Mouse (Mus musculus) layer of hippocampus, postnatal 10 days (tissue): ENCODE data around the gene Agps. TPM values are rescaled to one million over a fixed set of nuclear protein-coding genes. Genes with fewer than 3 reads are reported as not detected.
A peak's percentile ranks its signal among the peaks of the same experiment; 100 is the strongest.

Source experiments
- DNase-seq, 2 experiments: peaks; one replicate each; pipeline ENCODE4 v3.0.0; 2021; ENCODE audit warnings: low spot score in 2 of 2
- total RNA-seq, 2 experiments: library from RNA; stranded (reverse); gene quantifications; 2 replicates each; pipeline ENCODE4 v1.2.3; 2021

Agps gene
- total RNA-seq, 2 experiments from 2014 or later = 58.4 to 58.7 TPM

DNA sequence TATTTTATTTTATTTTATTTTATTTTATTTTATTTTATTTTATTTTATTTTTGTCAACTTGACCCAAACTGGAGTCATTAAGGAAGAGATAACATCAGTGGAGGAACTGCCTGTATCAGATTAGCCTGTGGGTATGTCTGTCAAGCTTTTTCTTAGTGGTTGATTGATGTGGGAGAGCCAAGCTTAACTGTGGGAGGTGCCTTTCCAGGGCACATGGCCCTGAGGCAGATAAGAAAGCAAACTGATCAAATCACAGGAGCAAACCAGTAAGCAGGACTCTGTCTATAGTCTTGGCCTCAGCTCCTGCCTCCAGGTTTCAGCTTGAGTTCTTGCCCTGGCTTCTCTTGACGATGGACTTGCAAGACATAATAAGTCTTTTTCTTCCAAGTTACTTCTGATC is 6.4 kb upstream of the Agps start:
- no peak for DNase-seq

DNA sequence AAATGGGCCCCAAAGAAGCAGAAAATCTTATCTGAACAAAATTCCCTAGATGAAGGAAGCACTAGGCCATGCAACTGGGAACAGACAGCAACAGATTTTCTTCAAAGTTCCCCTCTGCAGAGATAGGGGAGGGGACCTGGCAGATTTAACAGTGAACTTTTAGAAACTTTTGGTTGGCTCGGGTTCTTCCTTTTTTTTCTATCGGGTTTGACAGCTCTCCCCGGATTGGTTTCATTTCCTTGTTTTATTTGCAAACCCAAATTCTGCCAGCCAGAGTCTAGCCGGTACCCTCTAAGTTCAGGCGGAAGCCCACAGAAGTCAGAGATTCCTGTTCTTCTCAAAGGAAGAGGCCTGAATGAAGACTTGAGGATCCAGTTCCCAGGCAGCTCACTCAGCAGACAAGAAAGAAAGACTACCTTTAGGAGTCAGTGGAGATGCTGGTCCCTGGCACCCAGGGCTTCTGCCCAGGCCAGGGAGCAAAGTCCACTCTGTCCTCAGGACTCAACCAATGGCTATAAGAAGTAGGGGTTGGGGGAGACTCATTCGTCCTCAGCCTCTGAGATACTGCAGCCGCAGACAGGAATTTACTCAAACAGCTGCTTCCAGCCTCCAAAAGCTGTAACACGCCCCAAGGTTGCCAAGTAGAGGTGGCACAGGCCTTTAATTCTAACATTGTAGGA is 2.9 kb upstream of the Agps start:
- DNase-seq = no peak

DNA sequence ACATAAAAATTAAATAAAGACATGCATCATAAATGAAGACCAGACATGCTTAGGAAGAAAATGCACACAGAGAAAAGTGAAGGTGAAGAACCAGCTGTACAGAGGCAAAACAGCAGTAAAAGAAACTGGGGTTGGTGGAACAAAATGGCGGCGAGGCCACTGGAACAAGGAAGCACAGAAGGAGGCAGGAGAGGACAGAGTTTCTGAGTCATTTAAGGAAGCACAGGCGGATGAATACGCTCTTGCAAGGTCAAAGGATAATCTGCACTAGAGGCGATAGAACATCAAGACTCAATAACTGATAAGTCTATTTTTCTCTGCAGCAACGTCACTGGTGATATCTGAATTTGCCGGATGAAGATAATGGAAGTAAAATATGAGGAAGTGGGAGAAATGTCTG is 1.7 kb upstream of the Agps start:
- no peak for DNase-seq

DNA sequence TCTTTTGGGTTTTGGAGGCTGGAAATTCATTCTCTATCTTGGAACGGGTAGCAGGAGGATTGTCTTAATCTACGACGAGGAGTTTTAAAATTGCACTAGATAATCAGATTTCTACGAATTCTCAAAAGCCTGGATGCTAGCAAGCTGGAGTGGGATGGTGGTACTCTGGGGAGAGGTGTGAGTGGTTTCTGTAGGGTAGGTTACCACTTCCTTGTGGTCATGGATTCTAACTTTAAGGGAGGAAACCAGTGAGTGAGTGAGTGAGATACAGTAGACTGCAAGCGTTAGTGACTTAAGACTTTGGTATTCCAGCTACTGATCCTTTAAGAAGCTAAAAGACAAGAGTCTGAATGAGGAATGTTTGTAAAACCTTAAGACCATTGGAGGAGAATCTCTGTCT is 804 bp downstream of the Agps start:
- no peak for DNase-seq

DNA sequence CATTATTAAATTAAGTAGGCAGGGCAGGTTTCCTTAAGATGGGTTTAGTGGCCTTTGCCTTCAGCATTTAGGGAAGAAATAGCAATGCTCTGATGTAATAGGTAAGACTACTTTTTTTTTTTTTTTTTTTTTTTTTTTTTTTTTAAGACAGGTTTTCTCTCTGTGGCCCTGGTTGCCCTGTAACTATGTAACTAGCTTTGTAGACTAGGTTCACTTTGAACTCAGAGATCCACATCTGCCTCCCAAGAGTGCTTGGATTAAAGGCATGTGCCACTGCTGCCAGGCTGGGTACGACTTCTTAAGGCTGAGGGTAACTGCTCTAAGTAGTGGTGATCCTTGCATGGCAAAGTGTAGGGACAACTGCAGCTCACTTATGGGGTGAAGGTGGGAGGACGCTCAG is 2.5 kb downstream of the Agps start:
- no peak for DNase-seq

DNA sequence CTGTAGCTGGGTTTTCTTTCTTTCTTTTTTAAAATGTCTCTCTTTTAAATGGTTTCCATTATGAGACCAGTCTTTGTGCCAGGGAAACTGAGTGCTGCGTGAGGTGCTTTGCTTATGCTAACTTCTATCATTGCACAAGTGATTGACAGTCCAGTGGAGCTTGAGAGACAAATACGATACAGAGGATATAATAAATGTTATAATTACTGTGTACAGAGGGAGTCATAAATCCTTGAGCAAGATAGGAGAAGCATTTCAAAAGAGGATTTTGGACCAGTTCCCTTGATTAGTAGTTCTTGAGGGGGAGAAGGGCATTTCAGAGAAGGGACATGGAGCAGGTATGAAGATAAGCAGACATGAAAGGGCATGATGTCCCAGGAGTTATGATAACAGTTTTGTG is 10.3 kb downstream of the Agps start:
- DNase-seq = no peak

DNA sequence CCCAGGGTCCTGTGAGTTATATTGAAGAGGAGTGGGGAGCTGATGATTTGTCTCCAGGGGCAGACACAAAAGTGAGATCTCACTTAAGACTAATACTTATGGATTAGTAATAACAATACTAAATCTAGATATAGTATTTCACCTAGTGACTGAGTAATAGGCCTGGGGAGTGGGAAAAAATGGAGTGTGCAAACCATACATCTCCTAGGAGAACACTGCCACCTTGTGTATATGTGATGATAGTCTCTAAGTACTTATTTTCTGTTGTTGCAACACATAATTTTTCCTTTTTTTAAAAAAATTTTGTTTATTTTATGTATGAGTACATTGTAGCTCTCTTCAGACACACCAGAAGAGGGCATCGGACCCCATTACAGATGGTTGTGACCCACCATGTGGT is 15.7 kb downstream of the Agps start:
- no peak for DNase-seq

DNA sequence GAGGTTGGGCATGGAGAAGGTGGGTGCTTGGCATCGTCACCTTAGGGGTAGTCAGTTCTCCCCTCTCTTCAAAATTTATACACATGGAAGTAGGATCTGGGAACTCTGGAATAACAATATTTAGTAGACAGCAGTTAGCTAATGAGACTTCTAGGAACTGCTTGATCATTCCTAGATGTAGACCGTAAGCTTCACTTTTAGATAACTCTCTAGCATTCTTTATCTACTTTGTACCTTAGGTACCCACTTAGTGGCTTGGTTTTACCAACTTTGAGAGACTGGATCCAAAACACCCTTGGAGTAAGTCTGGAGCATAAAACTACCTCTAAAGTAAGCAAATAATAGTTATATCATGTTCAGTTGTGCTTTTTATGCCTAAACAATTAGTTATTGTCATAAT is 20.5 kb downstream of the Agps start:
- no peak for DNase-seq

DNA sequence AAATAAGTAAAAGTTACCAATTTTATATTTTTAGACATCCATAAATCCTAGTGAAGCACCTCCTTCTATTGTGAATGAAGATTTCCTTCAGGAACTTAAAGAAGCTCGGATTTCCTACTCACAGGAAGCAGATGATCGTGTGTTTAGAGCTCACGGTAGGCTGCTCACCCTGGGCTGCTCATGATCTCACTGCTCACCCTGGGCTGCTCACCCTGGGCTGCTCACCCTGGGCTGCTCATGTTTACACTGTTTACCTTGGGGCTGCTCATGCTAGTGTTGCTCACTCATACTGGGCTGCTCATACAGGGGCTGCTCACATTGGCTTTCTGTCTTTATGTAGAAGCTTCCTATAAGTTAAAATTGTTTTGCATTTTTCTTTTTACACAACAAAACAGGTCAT is 22.2 kb downstream of the Agps start:
- DNase-seq = no peak

DNA sequence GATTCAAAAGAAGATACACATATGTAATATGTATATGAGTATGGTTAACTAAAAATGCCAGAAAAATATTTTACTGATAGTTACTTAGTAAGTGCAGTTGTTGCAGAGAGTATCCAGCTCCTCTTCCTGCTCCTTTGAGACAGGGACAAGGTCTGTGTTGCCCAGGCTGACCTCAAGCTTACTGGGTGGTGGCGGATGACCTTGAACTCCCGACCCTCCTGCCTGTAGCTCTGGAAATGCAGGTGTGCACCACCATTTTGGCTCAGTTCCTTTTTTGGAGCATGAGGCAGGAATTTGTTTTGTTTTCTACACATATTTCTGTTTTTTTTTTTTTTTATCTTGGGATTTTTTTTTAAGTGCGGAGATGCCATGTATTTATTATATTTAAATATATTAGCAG is 29.1 kb downstream of the Agps start:
- DNase-seq = no peak

DNA sequence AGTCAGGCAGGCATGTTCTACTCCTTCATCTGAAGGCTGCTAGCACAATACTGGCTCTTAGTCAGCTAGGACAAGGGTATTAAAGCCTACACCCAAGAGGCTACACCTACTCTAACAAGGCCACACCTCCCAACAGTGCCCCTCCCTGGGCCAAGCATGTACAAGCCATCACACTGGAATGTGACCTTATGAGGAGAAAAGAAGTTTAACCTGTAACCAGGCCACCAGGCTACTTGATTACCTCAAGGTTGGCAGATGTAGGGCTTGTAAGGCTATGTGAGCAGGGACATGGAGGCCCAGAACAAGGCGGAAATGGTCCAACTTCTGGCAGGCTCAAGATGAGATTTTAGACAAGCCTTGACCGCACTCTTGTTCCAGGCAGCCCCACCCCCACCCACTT is 37.6 kb downstream of the Agps start:
- no peak for DNase-seq

DNA sequence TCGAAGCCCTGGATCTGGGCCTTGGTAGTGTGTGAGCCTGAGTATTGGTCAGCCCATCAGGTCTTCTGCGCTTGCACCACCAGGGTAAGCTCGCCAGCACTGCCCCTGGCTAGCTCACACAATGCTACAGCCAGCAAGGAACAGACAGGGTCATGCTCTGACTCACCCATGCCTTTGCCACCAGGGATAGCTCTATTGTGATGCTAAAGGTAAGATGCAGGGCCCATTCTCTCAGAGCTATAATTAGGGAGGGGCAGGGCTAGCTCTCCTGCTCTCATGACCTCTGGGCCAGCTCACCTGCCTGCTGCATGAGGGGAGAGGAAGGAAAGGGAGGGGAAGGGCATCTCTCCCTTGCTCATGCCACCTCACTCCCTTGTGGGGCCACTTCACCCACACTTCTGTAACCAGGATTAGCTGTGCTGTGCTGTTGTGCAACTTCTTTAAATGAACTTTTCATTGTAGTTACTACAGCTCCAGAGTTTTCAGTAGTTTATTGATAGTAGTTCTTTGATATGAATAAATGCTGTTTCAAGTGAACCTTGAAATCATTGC is 42.1 kb downstream of the Agps start:
- no peak for DNase-seq

DNA sequence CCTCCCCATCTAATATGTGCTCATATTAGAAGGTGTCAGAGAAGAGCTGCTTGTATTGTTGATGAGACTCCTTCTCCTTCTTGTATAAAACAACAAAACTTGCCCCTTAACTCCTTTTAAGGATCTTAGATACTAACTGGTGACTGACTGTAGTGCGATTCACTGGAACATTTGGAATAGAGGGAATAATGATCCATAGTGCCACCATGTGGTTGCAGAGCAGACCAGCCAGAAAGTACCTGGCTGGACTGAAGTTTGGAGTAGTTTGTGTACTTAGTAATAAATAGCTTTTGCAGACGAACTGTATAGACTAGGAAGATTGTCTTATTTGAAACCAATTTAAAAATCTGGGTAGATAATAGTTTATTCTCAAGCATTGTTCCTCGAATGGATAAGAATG is 47.8 kb downstream of the Agps start:
- no peak for DNase-seq

DNA sequence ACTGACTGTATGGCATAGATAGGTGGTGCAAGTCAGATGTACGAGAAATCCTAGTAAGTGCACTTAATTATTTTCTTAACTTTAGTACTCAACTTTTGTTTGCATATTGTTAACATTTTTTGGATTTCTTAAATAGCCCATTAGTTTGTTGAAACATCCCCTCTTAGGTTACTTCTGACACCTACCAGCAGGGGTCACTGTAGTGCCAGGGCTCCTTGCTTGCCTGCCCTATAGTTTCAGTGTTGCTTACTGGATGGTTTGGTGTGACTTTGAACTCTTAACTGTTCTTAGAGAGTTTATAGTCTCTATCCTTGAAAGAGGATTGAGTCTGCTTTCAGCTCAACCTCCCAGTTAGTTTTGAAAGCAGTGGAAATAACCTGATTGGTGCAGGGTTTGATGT is 51.6 kb downstream of the Agps start:
- peak; percentile 59 to 72 for DNase-seq

DNA sequence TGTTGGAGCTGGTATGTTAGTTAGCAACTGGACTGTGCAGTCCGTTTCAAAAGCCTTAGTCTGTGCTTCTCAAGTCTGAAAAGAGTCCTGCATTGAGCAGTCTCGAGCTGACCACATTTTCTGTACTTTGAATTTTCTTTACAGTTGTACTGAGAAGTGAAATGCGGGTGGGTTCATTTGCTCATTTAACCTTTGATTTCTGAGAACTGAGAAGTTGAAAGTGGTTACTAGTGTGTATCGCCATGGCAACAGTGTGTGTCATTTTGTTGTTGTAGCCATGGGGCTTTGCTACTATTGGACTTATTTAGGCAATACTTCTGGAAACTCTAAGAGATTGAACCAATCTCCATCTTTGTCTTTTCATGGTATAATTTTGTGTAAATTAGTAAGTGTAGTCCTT is 60.0 kb downstream of the Agps start:
- no peak for DNase-seq

DNA sequence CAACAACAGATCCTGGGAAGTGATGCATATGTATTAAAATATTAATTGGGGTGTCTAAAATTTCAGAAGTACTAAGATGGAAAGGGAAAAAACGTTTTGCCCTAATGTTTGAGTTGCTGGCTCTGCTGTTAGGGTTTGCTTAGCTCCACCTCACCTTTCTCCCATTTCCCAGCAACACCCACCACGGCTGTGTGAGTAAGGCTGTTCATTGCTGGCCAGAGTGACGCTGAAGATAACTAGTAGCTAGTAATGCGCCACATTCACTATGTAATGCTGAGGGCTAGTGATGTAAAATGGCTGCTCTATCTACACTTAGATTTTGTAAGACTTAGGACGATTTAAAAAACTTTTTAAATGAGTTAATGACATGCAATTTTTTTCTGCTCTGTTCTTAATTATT is 63.7 kb downstream of the Agps start:
- DNase-seq = no peak

DNA sequence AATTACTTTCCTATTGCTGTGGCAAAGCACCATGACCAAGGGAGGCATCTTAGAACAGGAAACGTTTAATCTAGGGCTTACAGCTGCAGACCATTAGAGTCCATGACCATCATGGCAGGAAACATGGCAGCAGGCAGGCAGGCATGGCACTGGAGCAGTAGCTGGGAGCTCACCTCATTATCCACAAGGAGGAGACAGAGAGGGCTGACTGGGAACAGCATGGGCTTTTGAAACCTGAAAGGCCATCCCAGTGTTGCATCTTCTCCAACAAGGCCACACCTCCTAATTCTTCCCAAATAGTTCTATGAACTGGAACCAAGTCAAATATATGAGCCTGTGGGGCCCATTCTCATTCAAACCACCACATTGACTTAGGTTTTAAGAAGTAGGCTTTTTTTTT is 68.3 kb downstream of the Agps start:
- no peak for DNase-seq

DNA sequence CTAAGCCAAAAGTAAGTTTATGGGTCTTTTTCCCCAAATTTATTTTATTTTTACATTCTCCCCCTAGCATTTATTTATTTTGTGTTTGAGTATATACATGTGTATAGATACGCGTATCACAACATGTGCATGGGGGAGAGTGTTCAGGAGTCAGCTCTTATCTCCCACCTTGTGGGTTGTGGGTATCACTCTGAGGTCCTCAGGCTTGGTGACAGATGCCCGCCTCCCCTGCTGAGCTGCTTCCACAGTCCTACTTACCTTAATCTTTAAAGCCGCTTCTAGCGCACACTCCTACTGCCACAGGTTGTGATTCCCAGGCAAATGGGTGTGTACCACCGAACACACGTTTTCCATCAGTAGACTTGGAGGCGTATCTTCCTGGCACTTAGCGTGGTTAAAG is 69.9 kb downstream of the Agps start:
- no peak for DNase-seq

DNA sequence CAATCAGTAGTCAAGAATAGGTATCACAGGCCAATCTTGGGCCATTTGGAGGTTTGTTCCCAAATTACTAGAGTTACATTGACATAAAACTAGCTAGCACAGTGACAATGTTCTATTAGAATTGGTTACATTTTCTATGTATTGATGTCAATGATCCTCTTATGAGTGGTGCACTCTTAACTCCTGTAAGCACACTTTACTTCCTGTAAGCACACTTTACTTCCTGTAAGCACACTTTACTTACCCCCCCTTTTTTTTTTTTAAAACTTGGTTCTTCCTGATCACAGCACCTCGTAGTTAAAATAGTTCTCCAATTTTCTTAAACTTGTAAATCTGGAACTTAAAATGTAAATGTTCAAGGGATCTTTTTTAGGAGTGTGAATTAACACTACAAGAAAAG is 75.2 kb downstream of the Agps start:
- DNase-seq = no peak

DNA sequence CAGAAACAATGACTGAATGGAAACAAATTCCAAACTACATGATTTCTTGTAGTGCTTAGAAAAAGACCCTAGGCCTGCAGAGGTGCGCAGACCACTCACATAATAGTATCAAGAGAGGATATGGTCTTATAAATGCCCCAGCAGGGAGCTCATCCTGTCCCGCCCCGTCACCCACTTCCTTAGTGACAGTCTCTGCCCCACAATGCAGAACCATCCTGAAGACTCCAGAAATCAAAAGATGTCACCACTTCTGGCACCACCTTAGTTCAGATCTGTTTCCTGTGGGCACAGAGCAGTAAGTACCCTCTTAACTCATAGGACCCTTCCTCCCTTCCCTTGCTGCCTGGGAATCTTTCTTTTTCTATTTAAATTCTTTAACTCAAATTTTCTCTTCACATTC is 83.1 kb downstream of the Agps start:
- DNase-seq = no peak

DNA sequence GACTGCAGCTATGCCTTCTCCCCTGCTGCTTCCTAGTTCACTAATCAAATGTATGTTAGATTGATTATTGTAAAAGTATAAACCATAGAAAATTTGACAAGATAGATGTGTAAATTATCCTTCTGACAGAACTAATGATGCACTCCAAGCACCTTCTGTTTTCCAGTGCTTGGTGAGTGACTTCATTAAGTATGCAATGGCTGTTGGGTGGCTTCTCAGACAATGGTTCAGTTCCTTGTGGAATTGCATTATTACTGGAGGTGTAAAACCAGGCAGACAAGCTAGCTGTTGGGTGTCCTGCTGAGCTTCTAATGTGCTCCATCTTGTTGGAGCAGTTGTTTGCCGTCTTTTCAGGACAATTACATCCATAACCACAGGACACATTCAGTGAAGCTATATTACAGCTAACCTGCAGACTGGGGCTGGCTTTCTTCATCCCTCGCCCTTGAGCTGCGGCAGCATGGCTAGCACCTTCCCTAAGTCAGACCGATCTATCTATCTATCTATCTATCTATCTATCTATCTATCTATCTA is 91.9 kb downstream of the Agps start:
- DNase-seq = no peak

DNA sequence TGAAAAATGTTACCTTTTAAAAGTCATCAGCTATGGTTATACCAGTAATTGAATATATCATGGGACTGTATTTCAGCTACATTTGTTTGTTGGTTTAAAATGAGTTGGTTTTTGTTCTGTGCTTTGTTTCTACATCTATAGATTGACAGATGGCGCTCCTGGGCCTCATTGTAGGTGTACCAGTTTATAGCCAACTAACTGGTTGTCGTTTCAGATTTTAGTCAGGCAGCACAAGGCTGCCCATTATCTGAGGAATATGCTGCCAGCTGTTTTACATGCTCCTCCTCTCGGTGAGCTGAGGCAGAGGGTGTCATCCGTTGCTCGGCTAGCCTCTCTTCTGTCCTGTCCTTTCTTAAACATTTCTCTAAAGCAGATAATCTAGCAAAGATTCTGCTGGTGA is 94.1 kb downstream of the Agps start:
- no peak for DNase-seq

DNA sequence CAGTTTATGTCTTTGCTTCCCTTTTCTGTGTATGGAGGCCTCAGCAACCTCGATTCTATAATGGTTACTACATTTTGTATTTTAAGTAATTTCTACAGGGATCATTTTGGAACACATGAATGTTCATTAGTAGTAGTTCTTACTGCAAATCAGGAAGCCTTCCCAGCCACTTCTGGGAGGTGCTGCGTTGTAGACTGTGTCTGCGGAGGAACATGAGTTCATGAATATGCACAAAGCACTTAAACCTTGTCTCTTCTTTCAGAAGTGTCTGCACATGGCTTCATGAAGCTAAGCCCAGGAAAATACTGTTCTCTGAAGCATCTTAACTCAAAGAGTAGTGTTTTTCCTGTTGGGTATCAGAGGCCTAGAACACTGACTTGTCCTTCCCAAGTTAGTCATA is 96.0 kb downstream of the Agps start:
- DNase-seq = no peak
